Mouse (Mus musculus): Measurements from ENCODE around the gene Plk2.

Gene Plk2

GRCm38 (mm10) chr13:110412572-110413209 lies 17.8 kb downstream of the Plk2 start:
- no peak for DNase-seq

DNA sequence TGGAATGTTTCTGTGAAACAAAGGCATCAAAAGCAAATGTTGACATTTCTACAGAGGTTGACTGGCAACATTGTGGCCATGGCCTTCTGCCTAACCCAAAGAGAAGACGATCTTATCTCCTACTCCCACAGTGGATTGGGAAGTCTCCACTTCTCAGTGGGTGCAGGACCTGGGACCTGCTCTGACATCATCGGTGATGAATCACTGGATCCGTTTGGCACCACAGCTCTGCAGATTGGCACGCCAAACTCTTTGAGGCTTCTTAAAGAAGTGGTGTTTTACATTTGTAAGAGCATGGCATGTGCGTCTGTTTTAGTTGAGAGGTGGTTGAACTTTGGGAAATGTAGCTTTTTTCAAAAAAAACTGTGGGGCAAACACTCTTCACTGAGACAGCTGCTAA lies 23.8 kb downstream of the Plk2 start:
- no peak for DNase-seq

DNA sequence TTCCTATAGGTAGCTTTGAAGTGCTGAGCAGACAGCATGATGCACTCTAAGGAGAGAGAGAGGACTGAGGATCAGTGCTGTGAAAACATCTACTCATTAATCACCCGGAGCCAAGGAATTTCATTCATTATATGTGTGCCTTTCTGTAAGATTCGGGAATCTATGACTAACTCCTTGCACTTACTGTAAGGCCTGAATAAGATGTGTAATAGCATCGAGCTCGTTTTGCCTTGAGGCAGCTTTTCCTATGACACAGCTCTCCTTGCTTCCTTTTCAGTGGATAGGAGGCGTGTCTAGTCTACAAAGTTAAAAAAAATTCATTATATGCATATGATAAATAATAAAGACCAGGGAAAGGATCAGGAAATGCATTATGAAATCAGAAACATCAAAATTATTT lies 24.8 kb downstream of the Plk2 start:
- DNase-seq = no peak

DNA sequence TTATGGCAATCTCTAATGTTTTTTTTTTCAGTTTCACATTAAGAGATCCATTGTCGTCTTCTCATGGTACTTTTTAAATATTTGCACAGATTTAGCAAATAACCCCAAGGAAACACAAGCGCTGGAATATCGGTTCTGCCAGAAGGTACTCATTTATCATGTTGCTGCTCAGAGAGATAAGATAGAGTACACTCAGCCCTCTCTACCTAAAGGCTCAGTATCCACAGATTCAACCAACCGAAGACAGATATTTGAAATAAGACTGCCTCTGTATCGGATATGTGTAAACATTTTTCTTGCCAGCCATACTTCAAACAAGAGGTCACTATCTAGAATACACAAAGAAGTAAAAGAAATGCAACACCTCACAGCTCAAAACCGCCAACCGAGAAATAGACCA lies 27.6 kb downstream of the Plk2 start:
- DNase-seq = no peak

GRCm38 (mm10) chr13:110425512-110426222 lies 30.8 kb downstream of the Plk2 start:
- DNase-seq = no peak

GRCm38 (mm10) chr13:110431388-110431787 lies 36.5 kb downstream of the Plk2 start:
- no peak for DNase-seq

DNA sequence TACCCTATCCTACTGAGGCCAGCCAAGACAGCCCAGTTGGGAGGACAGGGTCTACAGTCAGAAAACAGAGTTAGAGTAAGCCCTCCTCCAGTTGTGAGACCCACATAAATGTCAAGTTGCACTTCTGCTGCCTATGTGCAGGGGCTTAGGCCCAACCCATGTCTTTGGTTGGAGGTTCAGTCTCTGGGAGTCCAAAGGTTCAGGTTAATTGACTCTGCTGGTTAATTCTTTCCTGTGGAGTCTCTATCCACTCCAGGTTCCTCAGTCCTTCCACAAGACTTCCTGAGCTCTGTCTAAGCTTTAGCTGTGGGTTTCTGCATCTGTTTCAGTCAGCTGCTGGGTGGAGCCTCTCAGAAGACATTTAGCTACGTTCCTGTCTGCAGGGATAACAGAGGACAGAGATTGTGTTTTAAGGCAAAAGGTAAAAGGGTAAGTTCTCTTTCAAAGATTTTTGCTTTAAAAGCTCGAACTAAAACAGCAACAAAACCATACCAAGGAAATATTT lies 37.3 kb downstream of the Plk2 start:
- DNase-seq = no peak

DNA sequence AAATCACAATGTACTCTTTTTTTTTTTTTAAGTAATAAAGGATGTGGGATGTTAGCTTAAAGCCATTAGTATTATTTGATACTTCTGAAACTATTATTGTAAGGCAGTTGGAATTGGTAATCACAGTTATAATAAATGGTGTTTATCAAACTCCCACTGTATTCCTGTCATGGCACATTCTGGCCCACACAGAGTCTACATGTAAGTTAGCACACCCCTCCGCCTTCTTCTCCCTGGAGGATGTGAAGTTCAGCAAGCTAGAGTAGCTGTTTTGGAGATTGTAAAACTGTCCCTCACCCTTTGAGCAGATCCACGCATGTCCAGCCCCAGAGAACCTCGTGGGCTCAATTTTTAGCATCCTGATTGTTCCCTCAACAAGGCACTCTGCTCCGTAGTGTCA lies 37.8 kb downstream of the Plk2 start:
- DNase-seq = no peak

DNA sequence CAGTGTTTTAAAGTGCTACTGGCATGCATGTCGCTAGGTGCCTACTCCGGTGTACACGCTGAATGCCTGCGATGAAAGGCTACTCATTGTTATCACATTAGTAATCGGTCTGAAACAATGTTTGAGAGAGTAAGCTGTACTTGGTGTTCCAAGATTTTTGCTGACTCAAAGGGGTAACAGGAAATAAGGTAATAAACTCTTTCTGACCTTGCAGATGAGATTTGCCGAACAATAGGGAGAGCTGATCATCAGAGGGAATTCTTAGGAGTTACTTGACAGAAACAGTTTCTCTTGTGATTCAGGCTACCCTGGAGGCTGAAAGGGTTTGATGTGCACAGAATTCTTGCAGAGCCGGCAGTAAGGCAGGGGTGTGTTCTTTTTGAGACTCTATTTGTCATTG lies 41.8 kb downstream of the Plk2 start:
- no peak for DNase-seq

GRCm38 (mm10) chr13:110438624-110439023 lies 43.8 kb downstream of the Plk2 start:
- no peak for DNase-seq

GRCm38 (mm10) chr13:110444335-110444734 lies 49.5 kb downstream of the Plk2 start:
- DNase-seq = no peak

GRCm38 (mm10) chr13:110444894-110445293 lies 50.0 kb downstream of the Plk2 start:
- peak; percentile 15 for DNase-seq

DNA sequence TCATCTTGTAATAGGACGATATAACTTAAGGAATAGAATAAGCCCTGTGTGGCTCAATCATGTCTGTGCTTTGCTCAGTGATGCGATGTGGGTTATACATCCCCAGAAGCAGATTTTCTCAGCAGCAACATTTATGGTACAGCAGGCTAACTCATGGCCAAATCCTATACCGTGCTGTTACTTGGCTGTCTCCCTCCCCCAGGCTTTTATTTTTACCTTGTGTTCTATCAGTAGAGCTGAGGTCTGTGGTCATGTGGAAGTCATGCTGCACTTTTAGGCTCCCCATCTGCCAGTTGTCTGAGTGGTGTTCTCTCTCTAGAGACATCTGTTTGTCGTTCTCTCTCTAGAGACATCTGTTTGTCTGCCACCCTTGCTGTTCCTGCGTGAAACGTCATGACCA lies 51.6 kb downstream of the Plk2 start:
- no peak for DNase-seq

DNA sequence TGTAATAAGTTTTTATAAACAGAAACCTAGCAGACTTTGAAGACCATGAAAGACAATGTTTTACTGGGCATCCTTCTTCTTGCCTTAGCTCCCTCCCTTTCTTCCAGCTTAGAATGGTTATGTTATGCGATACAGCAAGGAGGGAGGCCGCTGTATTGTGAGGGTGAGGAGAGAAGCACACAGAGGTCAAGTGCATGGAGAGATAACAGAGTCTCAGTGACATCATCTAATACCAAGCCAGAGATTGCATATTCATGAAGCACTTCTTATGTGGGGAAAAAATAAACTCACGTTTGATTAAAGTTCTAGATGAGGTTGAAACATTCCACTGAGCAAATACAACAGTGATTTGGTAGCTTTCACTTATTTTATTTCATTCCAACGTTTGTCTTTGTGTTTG lies 55.2 kb downstream of the Plk2 start:
- DNase-seq = no peak
